Mouse (Mus musculus): ENCODE measurements around the gene Snn.
A peak's percentile ranks its signal among the peaks of the same experiment; 100 is the strongest.

DNA sequence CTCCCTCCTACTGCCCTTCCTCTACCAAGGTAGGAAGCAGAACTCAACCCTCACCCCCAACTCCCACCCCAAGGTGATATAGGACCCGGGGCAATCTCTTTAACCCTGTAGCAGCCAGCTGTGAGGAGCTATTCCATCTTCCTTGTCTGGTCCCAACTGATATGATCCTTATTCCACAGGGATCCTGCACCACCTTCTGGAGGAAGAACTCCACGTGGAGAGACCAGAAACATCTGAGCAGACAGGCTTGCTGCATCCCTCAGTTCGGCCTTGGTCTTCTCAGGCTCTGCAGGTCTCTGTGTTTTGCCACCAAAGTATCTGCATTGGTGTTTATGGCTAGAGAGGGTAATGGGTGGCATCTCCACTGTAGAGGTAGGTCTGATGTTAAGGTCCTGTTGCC is 29.4 kb upstream of the Snn start:
- no peak for TF ChIP-seq POLR2A (IDR thresholded peaks at IDR 0.05; ENCODE audit: insufficient read depth, low read depth, low read length)
- peak; percentile 46 for TF ChIP-seq CTCF (IDR thresholded peaks at IDR 0.05)
- TF ChIP-seq EP300 (IDR thresholded peaks at IDR 0.05; ENCODE audit: insufficient read depth, low read depth, low read length) = no peak
